Mouse (Mus musculus) brown adipose tissue, adult 24 weeks (tissue): Measurements from ENCODE around the gene Pakap. TPM values are rescaled to one million over a fixed set of nuclear protein-coding genes. Genes with fewer than 3 reads are reported as not detected.

Experiments used
- H3K27ac ChIP-seq: fragments of 200-500 bp; replicated peaks from 2 replicates; pipeline ENCODE4 v1.5.1; 2012; ENCODE audit warnings: low read depth, mild to moderate bottlenecking, low read length
- H3K4me1 ChIP-seq: fragments of 200-500 bp; 2 replicates; pipeline ENCODE4 v1.6.1; 2012; ENCODE audit warnings: low read length, mixed read lengths; ENCODE audit not compliant: control insufficient read depth, insufficient read depth, insufficient read length
- H3K4me3 ChIP-seq: fragments of 200-500 bp; 2 replicates; pipeline ENCODE4 v1.5.1; 2012; ENCODE audit warnings: low read depth, mild to moderate bottlenecking, low read length, moderate library complexity; ENCODE audit not compliant: insufficient read depth
- polyA plus RNA-seq: library from polyadenylated mRNA; stranded (reverse); fragments of >200 nt; gene quantifications from 2 replicates; pipeline ENCODE4 v1.2.4, GENCODE M21; 2012; ENCODE audit not compliant: missing spikeins, insufficient read depth, insufficient read length

Gene Pakap
- polyA plus RNA-seq, 1 experiment = 30.1 TPM

DNA sequence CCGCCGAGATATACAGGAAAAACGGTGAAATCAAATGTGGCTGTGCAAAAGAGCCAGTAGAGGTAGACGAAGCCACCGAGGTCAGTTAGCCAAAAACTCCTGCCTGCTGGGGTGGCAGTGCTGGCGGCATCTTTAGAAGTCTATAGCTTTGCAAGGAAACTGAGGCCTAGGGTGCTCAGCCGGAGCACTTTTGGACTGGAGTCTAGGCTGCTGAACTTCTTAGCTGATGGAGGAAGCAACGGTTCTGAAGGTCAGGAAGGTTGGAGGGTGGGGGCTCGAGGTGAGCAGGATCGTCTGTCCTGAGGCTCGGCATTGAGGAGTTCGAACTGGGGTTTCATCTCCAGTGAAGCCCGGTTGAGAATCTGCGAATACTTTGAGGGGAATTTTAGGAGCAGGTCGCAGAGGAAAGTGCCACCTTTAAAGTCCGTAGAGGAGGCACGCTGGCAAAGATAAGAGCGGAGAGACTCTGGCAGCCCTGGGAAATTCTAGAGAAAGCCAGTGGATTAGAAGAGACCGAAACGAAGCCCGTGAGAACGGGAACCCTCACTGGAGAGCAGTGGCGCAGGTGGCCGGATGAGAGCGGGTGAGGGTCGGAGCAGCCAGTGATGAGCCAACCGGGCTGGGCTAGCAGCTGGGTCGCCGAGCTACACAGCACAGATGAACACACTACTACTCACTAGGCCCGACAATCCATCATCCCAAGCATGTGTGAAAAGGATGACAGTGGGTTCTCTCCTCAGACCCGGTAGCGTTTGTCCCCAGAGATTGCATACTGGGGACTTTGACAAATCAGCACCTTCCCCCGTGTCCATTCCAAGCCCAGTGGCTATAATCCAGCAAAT, 214.8 kb downstream of the Pakap start:
- peak overlapping the region; percentile 77 for H3K4me3 ChIP-seq
- peak overlapping the region; percentile 91 for H3K27ac ChIP-seq
- peaks cover 6% of the 10 kb centered on the region for H3K4me1 ChIP-seq

DNA sequence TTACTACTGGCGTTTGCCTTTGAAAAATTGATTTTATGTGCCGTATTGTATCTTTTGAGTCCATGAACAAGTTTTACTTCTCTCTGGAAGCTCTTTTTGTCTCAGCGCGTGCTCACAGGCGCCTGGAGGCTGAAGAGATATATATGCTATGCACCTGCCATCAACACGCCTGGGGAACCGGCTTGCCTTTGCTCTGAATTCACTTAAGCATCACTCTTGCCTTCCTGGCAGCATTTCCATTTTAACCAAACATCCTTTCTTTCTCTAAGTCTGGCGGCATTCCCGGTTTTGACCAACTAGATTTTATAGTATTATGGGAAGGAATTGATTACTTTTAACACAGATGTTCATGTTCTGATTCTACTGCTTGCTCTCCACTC, 215.4 kb downstream of the Pakap start:
- Histone ChIP-seq H3K4me1 (peaks cover 7% of the 10 kb centered on the region), H3K4me3 (peak overlapping the region; percentile 77), H3K27ac (peak overlapping the region; percentile 91)

DNA sequence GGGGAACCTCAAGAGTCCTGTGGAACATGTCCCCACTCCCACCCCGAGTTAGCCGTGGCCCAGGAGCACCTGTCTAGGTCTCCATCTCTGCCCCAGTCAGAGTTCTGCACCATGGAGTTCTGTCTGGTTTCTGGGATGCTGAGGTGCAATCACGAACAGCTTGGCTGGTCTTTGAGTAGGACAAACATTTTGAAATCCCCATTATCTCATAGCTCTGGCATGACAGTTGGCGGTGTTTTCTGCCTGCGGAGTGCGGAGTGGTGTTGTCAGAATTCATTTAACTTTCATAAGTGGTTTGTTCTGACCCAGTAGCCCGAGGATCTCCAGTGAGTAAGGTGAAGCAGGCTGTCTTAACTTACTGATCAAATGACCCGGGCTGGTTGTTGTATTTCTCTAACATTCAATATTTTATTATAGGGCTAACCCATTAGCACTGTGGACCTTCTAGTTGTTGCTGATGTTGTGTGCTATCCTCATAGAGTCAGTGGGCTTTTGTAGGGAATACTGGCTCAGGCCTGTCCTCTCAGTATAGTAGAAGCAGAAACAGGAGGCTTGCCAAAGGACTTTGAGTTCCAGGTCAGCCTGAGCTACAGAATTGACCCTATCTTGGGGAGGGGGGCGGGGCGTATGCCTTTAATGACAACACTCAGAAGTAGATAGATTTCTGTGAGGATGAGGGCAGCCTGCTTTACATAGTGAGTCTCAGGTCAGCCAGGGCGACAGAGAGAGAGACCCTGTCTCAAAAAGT, 216.0 kb downstream of the Pakap start:
- Histone ChIP-seq H3K27ac (peak overlapping the region; percentile 79), H3K4me1 (peaks cover 13% of the 10 kb centered on the region), H3K4me3 (peak overlapping the region; percentile 77)

DNA sequence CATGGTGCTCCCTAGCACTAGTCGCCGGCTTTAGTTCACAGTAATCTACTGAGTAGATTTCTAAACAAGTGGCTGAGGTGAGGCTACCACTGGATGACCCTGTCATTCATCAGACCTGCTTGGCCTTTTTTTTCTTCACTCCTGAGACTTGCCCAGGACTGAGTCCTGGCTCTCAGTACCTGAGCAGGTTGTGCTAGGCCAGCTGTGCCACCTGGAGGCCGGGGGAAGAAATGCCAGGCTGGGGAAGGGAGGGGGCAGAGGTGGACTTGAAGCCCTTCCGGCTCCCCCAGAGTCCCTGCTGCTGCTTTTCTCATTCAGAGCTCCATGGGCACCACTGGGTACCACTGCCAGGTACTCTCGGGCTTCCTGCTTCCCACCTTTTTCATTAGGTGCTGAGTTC, 220.7 kb downstream of the Pakap start:
- peak overlapping the region; percentile 27 for H3K27ac ChIP-seq

DNA sequence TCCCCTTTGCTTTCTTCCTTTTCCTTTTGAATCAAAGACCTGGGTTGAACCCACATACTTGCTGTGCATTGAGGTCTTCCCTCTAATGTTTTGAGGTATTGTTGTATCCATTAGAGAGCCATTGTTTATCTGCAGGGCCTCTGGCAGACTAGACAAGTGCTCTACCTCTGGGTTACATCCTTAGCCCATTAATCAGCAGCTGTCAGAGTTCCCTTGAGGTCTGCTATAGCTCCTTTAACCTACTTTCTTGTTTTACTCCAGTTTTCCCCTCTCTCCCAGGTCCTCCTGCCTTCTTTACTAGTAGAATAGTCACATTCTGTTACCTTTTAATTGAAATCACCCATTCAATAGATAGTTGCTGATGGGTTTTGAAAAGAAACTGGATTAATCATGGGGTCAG, 221.1 kb downstream of the Pakap start:
- Histone ChIP-seq H3K4me1 (peaks cover 29% of the 10 kb centered on the region), H3K4me3 (no peak overlapping the region), H3K27ac (peak overlapping the region; percentile 27; the same call in 1 of the 2 replicates)

More for the DNA sequence above, 220.7 kb downstream of the Pakap start:
- H3K4me1 ChIP-seq = peaks cover 27% of the 10 kb centered on the region
- H3K4me3 ChIP-seq = no peak overlapping the region

DNA sequence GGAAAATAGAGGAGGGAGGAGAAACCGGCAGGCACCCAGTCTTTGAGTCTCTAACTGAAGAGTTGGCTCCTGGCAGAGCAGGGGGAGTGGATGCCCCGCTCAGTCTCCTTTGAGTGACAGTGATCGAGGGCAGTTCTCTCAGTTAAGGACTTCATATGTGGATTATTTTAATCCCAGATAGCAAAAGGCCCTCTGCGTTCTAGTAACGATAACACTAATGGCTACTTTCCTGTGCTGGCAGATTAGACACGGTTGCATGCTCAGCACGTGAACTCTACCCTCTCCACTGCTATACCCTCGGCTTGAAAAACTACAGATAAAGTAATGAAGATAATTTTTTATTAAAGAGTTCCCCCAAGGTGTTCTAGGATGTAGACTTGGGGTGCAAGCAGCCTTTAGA, 226.0 kb downstream of the Pakap start:
- Histone ChIP-seq H3K27ac (peak overlapping the region; percentile 35), H3K4me1 (peaks cover 30% of the 10 kb centered on the region), H3K4me3 (no peak overlapping the region; the same call in 1 of the 2 replicates)

DNA sequence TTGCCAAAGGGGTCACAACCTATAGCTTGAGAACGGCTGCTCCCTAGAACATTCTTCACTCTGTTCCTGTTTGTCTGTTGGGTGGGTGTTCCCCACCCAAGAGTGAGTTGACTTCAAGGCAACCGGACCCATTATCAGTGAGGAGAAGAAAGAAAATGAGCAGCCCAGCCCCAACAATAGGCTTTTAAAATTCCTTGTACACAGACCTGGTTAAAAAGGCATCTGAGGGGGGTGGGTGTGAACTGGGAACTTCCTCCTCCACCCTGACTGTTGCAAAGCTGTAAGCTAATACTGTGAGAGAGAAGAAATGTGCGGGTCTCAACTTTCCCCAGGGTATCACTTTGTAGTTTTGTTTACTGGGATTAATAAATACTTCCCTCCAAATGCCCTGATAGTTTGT, 226.6 kb downstream of the Pakap start:
- H3K27ac ChIP-seq = peak overlapping the region; percentile 35
- peaks cover 27% of the 10 kb centered on the region for H3K4me1 ChIP-seq
- H3K4me3 ChIP-seq = no peak overlapping the region

DNA sequence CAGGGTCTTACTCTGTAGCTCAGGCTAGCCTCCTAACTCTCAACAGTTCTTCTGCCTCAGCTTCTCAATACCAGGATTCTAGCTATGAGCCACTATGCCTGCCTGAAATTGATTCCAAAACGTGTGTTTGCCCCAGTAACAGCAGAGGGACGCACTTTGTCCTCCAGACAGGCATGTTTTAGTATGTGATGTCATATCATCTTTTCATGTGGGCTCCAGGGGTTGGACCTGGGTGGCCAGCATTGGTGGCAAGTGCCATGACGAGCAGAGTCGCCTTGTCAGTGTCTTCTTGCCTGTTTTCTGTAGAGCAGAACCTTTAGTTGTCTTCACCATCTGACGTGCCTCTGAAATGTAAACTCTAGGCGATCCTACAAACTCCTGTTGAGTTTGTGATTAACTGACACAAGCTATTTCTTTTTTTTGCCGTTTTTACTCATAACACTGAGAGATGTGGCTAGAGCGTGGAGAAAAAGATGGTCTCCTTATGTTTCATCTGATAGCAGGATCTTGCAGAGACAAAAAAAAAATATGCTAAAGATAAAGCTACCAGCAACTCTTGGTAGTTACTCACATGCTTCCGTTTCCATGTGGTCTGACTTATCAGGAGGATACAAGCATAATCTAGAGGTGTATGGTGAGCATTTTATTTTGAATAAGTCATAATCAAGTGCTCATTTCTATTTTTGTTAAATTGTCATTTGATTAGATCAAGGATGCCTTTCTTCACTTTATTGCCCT, 229.7 kb downstream of the Pakap start:
- no peak overlapping the region for H3K4me3 ChIP-seq
- H3K27ac ChIP-seq = peak overlapping the region; percentile 6; the same call in 1 of the 2 replicates
- H3K4me1 ChIP-seq = peaks cover 33% of the 10 kb centered on the region

DNA sequence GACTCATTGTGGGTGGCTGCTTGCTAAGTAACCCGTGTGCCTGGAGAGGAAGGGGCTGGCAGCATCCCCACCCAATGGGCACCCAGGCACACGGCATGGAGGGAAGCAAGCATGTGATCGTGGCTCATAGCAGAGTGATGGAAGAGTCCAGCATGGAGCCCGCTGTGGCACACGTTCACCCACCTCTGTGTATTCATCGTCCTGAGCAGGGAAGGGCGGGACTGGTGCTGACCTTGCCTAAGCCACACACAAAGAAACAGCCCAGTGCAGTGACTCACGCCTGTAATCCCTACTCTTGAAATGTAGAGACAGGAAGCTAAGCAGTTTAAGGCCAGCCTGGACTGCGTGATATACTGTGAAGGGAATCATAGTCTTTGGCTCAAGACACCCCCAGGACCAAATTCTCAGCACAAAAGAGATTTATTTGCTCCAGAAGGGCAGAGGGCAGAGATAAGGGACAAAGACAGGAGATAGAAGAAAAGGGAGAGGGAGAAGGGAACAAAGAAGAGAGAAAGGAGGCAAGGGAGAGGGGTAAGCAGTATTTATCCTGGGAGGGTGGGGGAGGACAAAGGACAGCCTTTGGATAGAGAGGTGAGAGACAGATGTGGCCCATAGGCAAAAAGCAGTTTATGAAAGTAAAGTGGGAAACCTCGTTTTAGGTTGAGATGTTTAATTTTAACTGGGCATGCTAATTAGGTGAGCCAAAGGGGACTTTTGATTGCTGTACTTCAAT, 230.5 kb downstream of the Pakap start:
- H3K4me3 ChIP-seq = no peak overlapping the region
- H3K27ac ChIP-seq = peak overlapping the region; percentile 6

DNA sequence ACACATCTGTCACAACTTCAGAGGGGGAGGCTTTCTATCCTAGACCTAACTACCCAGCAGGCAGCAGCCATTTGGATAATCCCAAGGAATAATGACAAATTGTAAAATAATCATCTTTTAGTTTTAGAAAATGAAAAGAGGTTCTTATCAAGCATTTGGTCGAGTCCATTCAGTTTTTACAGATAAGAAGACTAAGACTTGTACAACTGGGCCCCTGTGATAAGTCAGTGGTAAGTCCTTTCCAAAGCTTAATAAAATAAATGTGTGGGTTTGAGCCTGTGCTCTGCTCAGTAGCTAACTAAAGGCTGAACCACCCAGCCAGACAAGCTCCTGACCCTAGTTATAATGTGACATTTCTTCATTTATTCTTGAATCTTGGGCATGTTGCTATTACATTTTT, 231.3 kb downstream of the Pakap start:
- Histone ChIP-seq H3K4me1 (peaks cover 24% of the 10 kb centered on the region), H3K4me3 (no peak overlapping the region), H3K27ac (no peak overlapping the region; the same call in 1 of the 2 replicates)

More for the DNA sequence above, 230.5 kb downstream of the Pakap start:
- peaks cover 30% of the 10 kb centered on the region for H3K4me1 ChIP-seq

DNA sequence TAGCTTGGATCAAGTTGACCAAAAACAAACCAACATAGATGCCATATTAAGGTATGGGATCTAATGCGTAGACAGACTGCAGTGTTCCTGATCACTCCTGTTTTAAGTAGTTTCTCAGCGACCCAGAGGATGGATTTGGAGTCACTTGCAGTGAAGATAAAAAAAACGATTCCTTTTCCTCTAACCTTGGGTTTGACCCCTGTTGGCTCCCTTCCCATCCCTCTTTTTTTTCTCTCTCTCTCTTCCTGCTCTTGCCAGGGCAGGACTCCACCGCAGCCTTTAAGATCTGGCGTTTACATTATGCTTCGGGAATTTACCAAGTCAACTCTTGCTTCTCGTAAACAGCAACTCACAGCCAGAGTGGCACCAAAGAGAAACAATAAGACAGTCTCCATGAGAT, 233.3 kb downstream of the Pakap start:
- Histone ChIP-seq H3K27ac (no peak overlapping the region), H3K4me1 (peaks cover 20% of the 10 kb centered on the region), H3K4me3 (no peak overlapping the region)

DNA sequence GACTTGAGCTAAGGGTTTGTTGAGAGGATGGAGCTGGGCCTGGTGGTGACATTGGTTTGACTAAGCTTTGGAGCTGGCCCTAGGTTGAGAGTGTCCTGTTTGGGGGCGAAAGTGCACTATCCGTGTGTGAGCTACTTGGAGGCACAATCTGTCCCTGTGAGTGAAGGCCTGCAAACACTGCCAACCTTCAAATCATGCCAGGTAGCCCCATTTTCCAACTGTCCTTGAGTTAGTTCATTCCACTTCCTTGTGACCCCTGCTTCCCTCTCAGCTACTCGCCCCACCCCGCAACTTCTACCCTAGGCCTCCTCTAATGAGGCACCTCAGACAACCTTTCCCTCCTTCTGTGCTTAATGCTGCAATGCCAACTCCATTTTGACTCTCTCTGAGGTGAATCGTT, 234.0 kb downstream of the Pakap start:
- H3K4me3 ChIP-seq = no peak overlapping the region
- peak overlapping the region; percentile 44 for H3K27ac ChIP-seq
- peaks cover 21% of the 10 kb centered on the region for H3K4me1 ChIP-seq

DNA sequence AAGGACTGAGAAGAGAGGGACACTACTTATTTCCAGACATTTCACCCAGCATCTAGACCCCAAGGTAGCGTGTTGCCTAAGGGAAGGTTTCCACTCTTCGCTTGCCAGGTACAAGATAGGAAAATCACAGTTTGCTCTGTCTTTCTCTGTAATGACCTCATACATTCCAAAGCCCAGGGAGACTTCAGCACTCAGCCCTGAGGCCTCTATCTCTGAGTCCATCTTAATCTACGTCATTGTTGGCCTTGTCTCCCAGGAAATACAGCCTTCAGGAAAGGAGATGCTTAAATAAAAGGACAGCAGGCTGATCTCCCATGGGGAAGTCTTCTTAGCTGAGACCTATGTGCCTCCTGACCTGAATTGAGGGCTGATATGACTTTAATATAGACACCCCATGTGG, 234.4 kb downstream of the Pakap start:
- peaks cover 21% of the 10 kb centered on the region for H3K4me1 ChIP-seq
- no peak overlapping the region for H3K4me3 ChIP-seq
- H3K27ac ChIP-seq = peak overlapping the region; percentile 44

DNA sequence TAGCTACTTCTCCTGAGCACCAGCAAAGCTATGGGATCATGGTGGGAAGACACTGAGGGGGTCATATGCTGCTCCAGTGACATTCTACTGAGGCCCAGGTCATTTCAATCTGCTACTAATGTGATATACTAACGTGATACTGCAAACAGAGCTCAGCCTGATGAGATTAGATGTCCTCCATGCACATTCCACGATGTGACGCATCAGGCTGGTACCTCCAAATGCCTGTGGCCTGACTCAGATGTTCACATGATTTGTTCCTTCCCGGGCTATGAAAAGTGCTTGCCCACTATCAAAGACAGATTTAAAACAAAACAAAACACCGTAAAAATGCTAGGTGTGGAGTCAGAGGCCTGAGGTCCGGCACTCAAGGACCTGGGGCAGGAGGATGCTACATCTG, 236.9 kb downstream of the Pakap start:
- Histone ChIP-seq H3K27ac (no peak overlapping the region), H3K4me1 (peaks cover 25% of the 10 kb centered on the region), H3K4me3 (no peak overlapping the region)
